Mouse (Mus musculus): ENCODE results near the gene Hsd17b11.
"Not testable (repeated sequence)": the region's sequence is repeated elsewhere in the genome, so short reads cannot be mapped to it uniquely, and the experiment has no call there.

Gene Hsd17b11

GRCm38 (mm10) chr5:104035824-104036223, 14.1 kb upstream of the Hsd17b11 start:
- DNase-seq (ENCODE audit: low read depth), result no peak

- no peak for DNase-seq (ENCODE audit: low read depth)
Observed at GRCm38 (mm10) chr5:104035066-104035465, 13.3 kb upstream of the Hsd17b11 start.

- DNase-seq (ENCODE audit: low read depth), result no peak
Observed at GRCm38 (mm10) chr5:104032434-104033097, 10.8 kb upstream of the Hsd17b11 start.

- no peak for DNase-seq (ENCODE audit: low read depth)
Observed at GRCm38 (mm10) chr5:104025245-104025854, 3.6 kb upstream of the Hsd17b11 start.

GRCm38 (mm10) chr5:104024762-104025161, 3.0 kb upstream of the Hsd17b11 start:
- no peak for DNase-seq (ENCODE audit: low read depth)

GRCm38 (mm10) chr5:104024193-104024592, 2.5 kb upstream of the Hsd17b11 start:
- not testable (repeated sequence) for DNase-seq (ENCODE audit: low read depth)

- no peak for DNase-seq (ENCODE audit: low read depth)
Observed at GRCm38 (mm10) chr5:104023289-104024020, 1.7 kb upstream of the Hsd17b11 start.

GRCm38 (mm10) chr5:104022558-104022957, 839 bp upstream of the Hsd17b11 start:
- no peak for DNase-seq (ENCODE audit: low read depth)

GRCm38 (mm10) chr5:104011419-104011818, 10.3 kb downstream of the Hsd17b11 start:
- peak; percentile 55 for DNase-seq (ENCODE audit: low read depth)

GRCm38 (mm10) chr5:104010261-104010660, 11.5 kb downstream of the Hsd17b11 start:
- DNase-seq (ENCODE audit: low read depth), result no peak

- no peak for DNase-seq (ENCODE audit: low read depth)
Observed at GRCm38 (mm10) chr5:104009421-104009820, 12.3 kb downstream of the Hsd17b11 start.

GRCm38 (mm10) chr5:104007801-104008200, 13.9 kb downstream of the Hsd17b11 start:
- no peak for DNase-seq (ENCODE audit: low read depth)

- DNase-seq (ENCODE audit: low read depth), result no peak
Observed at GRCm38 (mm10) chr5:104006811-104007210, 14.9 kb downstream of the Hsd17b11 start.

GRCm38 (mm10) chr5:104003955-104004354, 17.8 kb downstream of the Hsd17b11 start:
- DNase-seq (ENCODE audit: low read depth), result no peak

- no peak for DNase-seq (ENCODE audit: low read depth)
Observed at GRCm38 (mm10) chr5:104003256-104003931, 18.3 kb downstream of the Hsd17b11 start.

GRCm38 (mm10) chr5:104002549-104003255, 19.0 kb downstream of the Hsd17b11 start:
- no peak for DNase-seq (ENCODE audit: low read depth)

- peak; percentile 94 for DNase-seq (ENCODE audit: low read depth)
Observed at GRCm38 (mm10) chr5:103999738-104000137, 22.0 kb downstream of the Hsd17b11 start.

GRCm38 (mm10) chr5:103998739-103999138, 23.0 kb downstream of the Hsd17b11 start:
- DNase-seq (ENCODE audit: low read depth), result no peak

- peak; percentile 67 for DNase-seq (ENCODE audit: low read depth)
Observed at GRCm38 (mm10) chr5:103995181-103995580, 26.5 kb downstream of the Hsd17b11 start.

- no peak for DNase-seq (ENCODE audit: low read depth)
Observed at GRCm38 (mm10) chr5:103994669-103995068, 27.1 kb downstream of the Hsd17b11 start.

- DNase-seq (ENCODE audit: low read depth), result peak; percentile 38
Observed at GRCm38 (mm10) chr5:103993601-103994000, 28.1 kb downstream of the Hsd17b11 start.

- DNase-seq (ENCODE audit: low read depth), result no peak
Observed at GRCm38 (mm10) chr5:103992831-103993230, 28.9 kb downstream of the Hsd17b11 start.

All from NIH3T3 (cell line).